Comparison of ENCODE assay signal across 22 mouse cellular contexts in genomic region chr9:61105550-61106280, GRCm38 (mm10).
DNase-seq lines count a peak whose midpoint lies in the region; ATAC-seq lines count a peak whose summit lies in the region.
"Had no signal": no experiment of that assay in that cellular context is flagged by ENCODE, and none has a peak within 500 bp of the region (broad histone marks: within the 10 kb centered on the region; RNA-seq: fewer than 3 reads in every experiment).

No protein-coding gene starts in this region.

- ATAC-seq in granulocyte monocyte progenitor cell, adult 5-6 weeks (replicated peaks; ENCODE audit: poor library complexity, severe bottlenecking), result peak; percentile 65
- ATAC-seq: CD4-positive, CD25-positive, alpha-beta regulatory T cell, adult 4 months; forebrain, embryonic 14.5 days; hindbrain, postnatal 0 days; intestine, embryonic 16.5 days; Patski had no signal

- peak; percentile 14 to 26 for DNase-seq in frontal cortex, postnatal 36 days (ENCODE audit: low spot score in 2 of 2)
- no peak for DNase-seq in frontal cortex, postnatal 10 days (ENCODE audit: low spot score in 2 of 2)
- DNase-seq in right cerebral cortex, adult 2 months (ENCODE audit: low spot score in 2 of 2), result peak; percentile 32 to 49
- no peak for DNase-seq in right cerebral cortex, postnatal 4 days
- no peak for DNase-seq in cerebellum, adult 8-10 months
- no peak for DNase-seq in adrenal gland, postnatal 10 days
- DNase-seq: cerebellum, adult 18-20 months; cerebellum, postnatal 36 days; gastrocnemius, postnatal 25 days; heart, adult 2 months; heart, postnatal 14 days; kidney, adult 9 months; kidney, postnatal 36 days; spleen, adult 18-20 months; thymus, adult 18-20 months; thymus, postnatal 4 days had no signal

Comparison
In these comparisons a context has a peak if more than half of its experiments do, and no peak if none do; other contexts are left out.
1. DNase-seq: peak in frontal cortex, postnatal 36 days (2 of 2) and right cerebral cortex, adult 2 months (2 of 2); none in frontal cortex, postnatal 10 days (0 of 2), right cerebral cortex, postnatal 4 days (single experiment), cerebellum, adult 8-10 months (single experiment) and adrenal gland, postnatal 10 days (single experiment).